Mouse (Mus musculus) cerebellum, adult 2 months (tissue): ENCODE results near the gene Srgap1.

ENCODE experiments used
- CTCF ChIP-seq: fragments of 200-500 bp; IDR thresholded peaks from 2 replicates; pipeline ENCODE4 v1.5.1; 2011; ENCODE audit warnings: low read depth, mild to moderate bottlenecking, control low read depth, low read length, moderate library complexity, borderline replicate concordance; ENCODE audit not compliant: insufficient read depth
- POLR2A ChIP-seq: fragments of 200-500 bp; IDR thresholded peaks from 2 replicates; pipeline ENCODE4 v1.6.1; 2011; ENCODE audit warnings: low read length, control low read depth, borderline replicate concordance; ENCODE audit not compliant: insufficient read depth

GRCm38 (mm10) chr10:121899706-121900105 is 147.4 kb downstream of the Srgap1 start:
- TF ChIP-seq POLR2A (no peak), CTCF (no peak)
